Mouse (Mus musculus): ENCODE data around the gene Gm21974.

- TF ChIP-seq POLR2A (IDR thresholded peaks at IDR 0.05; ENCODE audit: control insufficient read depth in 1 of 2, insufficient read depth in 1 of 2, low read depth in 1 of 2, low read length in 2 of 2, poor library complexity in 1 of 2) (no peak; a peak in 1 of 4 replicates), EP300 (IDR thresholded peaks at IDR 0.05; ENCODE audit: low read depth in 1 of 2, low read length in 2 of 2) (no peak), MAFK (IDR thresholded peaks at IDR 0.05; ENCODE audit: borderline replicate concordance, low read depth, low read length) (no peak)
Measured at GRCm38 (mm10) chr7:127927726-127928125, 32.5 kb upstream of the Gm21974 start.

Measured in MEL (cell line).